Mouse (Mus musculus): Measurements from ENCODE around the gene Cnksr3. TPM values are rescaled to one million over a fixed set of nuclear protein-coding genes. Genes with fewer than 3 reads are reported as not detected.

Gene Cnksr3
- polyA plus RNA-seq, 1 experiment from 2014 or later = 12.7 TPM

DNA sequence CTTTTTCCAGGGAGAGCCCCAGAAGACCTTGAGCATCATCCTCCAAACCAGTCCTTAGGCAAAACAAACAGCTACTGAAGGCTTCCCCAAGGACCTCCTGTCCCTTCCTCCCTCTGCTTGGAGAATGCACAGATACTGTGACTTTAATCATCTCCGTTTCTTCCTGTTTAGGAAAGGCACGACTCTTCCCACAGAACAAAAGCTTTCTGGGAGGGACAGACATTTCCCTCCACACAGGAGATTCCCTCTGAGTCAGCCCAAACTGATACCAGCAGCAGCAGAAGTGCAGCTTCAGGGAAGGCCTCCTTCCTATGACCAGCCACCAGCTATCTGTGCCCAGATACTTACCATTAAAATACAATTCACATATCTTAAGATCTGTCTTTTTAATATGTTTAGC is 37.6 kb downstream of the Cnksr3 start:
- Histone ChIP-seq H3K9ac (no peak overlapping the region), H3K4me1 (0 out of 2 replicates have a peak, but pooled peaks cover 5% of the 10 kb centered on the region), H3K27me3 (no peaks in the 10 kb centered on the region), H3K4me2 (replicated peaks) (no peak overlapping the region), H3K36me3 (no peaks in the 10 kb centered on the region), H3K27ac (no peak overlapping the region), H3K4me3 (no peak overlapping the region), H3K9me3 (no peaks in the 10 kb centered on the region)
- no peak for ATAC-seq (ENCODE audit: insufficient number of reproducible peaks, insufficient read depth, low FRiP score, low TSS enrichment)
- 28% methylated on average over 2 of the region's 2 CpGs for WGBS

DNA sequence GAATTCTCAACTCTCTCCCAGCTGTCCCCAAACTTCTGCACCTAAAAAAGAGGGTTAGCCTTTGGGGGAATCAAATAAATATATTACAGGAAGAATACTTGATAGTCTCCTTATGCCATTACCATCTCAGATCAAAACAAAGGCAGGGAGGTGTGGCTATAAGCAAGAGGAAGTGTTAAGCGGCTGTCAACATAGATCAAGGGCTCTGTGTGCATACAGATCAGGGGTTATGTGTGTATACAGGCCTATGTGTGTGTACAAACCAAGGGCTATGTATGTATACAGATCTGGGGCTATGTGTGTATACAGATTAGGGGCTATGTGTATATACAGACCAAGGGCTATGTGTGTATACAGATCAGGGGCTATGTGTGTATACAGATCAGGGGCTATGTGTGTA is 38.9 kb downstream of the Cnksr3 start:
- Histone ChIP-seq H3K4me2 (replicated peaks) (no peak overlapping the region), H3K4me3 (no peak overlapping the region), H3K9ac (no peak overlapping the region), H3K4me1 (no peaks in the 10 kb centered on the region), H3K27me3 (no peaks in the 10 kb centered on the region), H3K9me3 (no peaks in the 10 kb centered on the region), H3K27ac (no peak overlapping the region), H3K36me3 (no peaks in the 10 kb centered on the region)
- WGBS = 90% methylated on average over 1 of the region's 1 CpGs
- no peak for ATAC-seq (ENCODE audit: insufficient number of reproducible peaks, insufficient read depth, low FRiP score, low TSS enrichment)

DNA sequence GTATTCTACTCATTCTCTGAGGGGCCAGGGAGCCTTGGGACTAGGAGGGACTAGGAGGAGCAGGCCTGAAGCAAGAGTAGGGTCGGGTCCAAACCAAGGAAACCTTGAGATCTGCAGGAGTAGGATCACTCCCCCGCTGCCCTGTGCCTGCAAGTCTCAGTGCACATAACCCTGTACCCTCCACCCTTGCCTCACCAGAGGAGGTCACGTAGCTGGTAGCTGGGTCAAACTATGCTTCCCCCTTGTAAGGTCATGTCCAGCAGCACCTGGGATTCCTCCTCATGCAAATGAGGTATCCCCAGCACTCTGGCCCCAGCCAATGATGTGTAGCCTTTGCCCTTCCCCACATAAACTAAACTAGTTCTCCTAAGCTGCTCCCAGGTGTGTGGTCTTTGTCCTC is 41.6 kb downstream of the Cnksr3 start:
- no peak overlapping the region for H3K9ac ChIP-seq
- 96% methylated on average over 3 of the region's 3 CpGs for WGBS
- ATAC-seq (ENCODE audit: insufficient number of reproducible peaks, insufficient read depth, low FRiP score, low TSS enrichment) = no peak

DNA sequence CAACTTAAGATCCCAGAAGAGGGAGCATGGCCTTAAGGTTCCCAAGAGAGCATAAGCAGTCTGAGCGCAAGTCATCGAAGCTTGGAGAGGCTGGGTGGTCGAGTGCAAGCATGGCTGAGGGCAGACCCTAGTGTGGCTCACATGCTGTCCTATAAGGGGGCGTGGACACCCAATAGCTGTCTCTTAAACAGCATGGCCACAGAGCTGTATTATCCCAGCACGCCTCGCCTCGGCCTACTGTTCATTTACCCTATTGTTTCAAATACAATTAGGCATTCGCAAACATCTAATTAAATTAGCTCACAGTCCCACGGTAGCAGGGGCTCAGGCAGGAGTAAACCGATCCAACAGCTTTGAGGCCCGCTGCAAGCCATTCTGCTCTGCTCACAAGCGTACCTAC is 49.0 kb downstream of the Cnksr3 start:
- no peaks in the 10 kb centered on the region for H3K27me3 ChIP-seq
- ATAC-seq (ENCODE audit: insufficient number of reproducible peaks, insufficient read depth, low FRiP score, low TSS enrichment) = no peak
- H3K4me3 ChIP-seq = no peak overlapping the region
- H3K27ac ChIP-seq = no peak overlapping the region
- WGBS = 56% methylated on average over 12 of the region's 12 CpGs
- H3K9me3 ChIP-seq = no peaks in the 10 kb centered on the region
- peaks cover 37% of the 10 kb centered on the region for H3K4me1 ChIP-seq
- no peak overlapping the region for H3K9ac ChIP-seq
- H3K4me2 ChIP-seq (replicated peaks) = no peak overlapping the region
- H3K36me3 ChIP-seq = no peaks in the 10 kb centered on the region

More for the DNA sequence above, 41.6 kb downstream of the Cnksr3 start:
- no peaks in the 10 kb centered on the region for H3K36me3 ChIP-seq
- H3K27me3 ChIP-seq = no peaks in the 10 kb centered on the region
- H3K27ac ChIP-seq = no peak overlapping the region
- H3K4me2 ChIP-seq (replicated peaks) = no peak overlapping the region
- 0 out of 2 replicates have a peak, but pooled peaks cover 3% of the 10 kb centered on the region for H3K4me1 ChIP-seq
- no peak overlapping the region for H3K4me3 ChIP-seq
- H3K9me3 ChIP-seq = no peaks in the 10 kb centered on the region

DNA sequence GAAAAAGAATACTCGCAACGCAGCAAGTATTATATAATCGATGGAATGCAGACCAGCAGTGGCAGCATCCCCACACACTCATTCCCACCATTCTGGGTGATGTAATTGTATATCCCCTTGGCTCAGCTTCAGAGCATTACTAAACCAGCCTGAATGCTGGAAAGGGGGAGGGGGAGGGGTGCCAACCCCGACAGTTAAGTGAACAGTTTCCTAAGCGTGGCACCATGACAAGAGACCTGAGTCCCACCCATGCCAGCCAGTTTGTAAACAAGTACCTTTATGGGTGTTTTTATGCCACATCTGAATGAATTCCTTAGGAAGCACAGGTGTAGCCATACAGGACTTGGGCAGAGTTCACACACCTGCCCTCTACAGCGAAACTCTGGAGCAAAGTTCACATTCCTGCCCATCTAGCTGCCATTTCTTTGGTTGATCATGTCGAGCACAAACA is 53.0 kb downstream of the Cnksr3 start:
- 32% methylated on average over 7 of the region's 7 CpGs for WGBS

DNA sequence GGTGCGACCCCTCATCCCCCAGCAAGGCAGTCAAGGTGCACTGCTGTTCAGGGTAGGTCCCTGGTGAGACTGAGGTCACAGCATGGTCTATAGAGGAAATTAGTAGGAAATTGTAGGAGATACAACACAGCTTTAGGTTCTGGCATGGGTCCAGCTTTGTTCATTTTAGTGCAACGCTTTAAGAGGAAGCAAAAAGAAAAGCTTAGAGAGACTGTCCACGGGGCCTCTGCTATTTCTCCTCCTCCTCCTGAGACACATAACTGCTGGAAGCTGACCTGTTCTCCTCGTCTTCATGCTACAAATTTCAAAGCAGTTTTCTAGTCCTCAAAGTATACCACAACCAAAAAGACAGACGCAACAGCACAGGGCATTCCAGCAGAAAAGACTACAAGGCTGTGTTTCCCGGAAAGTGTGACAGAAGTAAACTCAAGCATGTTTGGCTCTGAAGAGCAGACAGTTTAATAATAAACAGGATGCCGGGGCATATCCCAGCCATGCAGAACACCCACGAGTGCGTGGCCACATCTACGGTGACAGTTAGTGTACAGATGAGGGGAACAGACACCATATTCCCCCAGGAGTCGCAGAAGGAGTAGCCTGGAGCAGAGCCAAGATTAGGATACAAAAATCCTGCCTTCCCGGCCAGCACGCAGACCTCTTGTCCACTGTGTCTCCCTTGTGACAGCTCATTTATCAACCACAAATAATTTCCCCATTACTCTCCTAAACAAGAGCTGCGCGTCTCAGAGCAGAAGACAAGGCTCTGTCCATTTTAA is 53.6 kb downstream of the Cnksr3 start:
- H3K27me3 ChIP-seq = no peaks in the 10 kb centered on the region
- peak overlapping the region; percentile 34 for H3K4me2 ChIP-seq (replicated peaks)
- 26% methylated on average over 15 of the region's 15 CpGs for WGBS
- H3K4me3 ChIP-seq = no peak overlapping the region
- H3K36me3 ChIP-seq = 0 out of 2 replicates have a peak, but pooled peaks cover 6% of the 10 kb centered on the region
- ATAC-seq (ENCODE audit: insufficient number of reproducible peaks, insufficient read depth, low FRiP score, low TSS enrichment) = peak; percentile 37; the same call in 1 of the 2 replicates
- peak overlapping the region; percentile 86 for H3K27ac ChIP-seq
- no peaks in the 10 kb centered on the region for H3K9me3 ChIP-seq
- peaks cover 35% of the 10 kb centered on the region for H3K4me1 ChIP-seq
- H3K9ac ChIP-seq = no peak overlapping the region

More for the DNA sequence above, 53.0 kb downstream of the Cnksr3 start:
- H3K9me3 ChIP-seq = no peaks in the 10 kb centered on the region
- H3K4me2 ChIP-seq (replicated peaks) = peak overlapping the region; percentile 34
- no peaks in the 10 kb centered on the region for H3K27me3 ChIP-seq
- H3K27ac ChIP-seq = peak overlapping the region; percentile 86
- peaks cover 35% of the 10 kb centered on the region for H3K4me1 ChIP-seq
- H3K9ac ChIP-seq = no peak overlapping the region
- H3K36me3 ChIP-seq = 0 out of 2 replicates have a peak, but pooled peaks cover 1% of the 10 kb centered on the region
- ATAC-seq (ENCODE audit: insufficient number of reproducible peaks, insufficient read depth, low FRiP score, low TSS enrichment) = peak; percentile 69
- no peak overlapping the region for H3K4me3 ChIP-seq

DNA sequence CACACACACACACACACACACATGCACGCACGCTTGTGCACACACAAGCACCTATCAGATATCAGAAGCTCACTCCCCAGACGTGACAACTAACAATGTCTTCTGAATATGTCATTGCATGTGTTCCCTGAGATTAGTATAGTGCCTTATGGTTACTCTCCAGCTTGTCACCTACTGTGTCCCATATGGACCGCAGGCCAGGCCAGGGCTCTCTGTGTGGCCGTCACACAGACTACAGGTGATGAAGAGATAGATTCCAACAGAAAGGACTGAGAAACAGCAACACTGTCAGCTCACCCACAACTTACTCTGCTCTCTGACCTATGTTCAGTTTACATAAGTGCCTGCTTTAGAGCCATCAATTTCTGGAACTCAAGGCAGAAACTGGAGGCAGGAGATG is 57.2 kb downstream of the Cnksr3 start:
- Histone ChIP-seq H3K27ac (no peak overlapping the region), H3K36me3 (0 out of 2 replicates have a peak, but pooled peaks cover 6% of the 10 kb centered on the region), H3K4me2 (replicated peaks) (no peak overlapping the region), H3K4me3 (no peak overlapping the region), H3K4me1 (peaks cover 20% of the 10 kb centered on the region), H3K27me3 (no peaks in the 10 kb centered on the region), H3K9ac (no peak overlapping the region), H3K9me3 (no peaks in the 10 kb centered on the region)
- ATAC-seq (ENCODE audit: insufficient number of reproducible peaks, insufficient read depth, low FRiP score, low TSS enrichment) = no peak
- WGBS = 94% methylated on average over 5 of the region's 5 CpGs

DNA sequence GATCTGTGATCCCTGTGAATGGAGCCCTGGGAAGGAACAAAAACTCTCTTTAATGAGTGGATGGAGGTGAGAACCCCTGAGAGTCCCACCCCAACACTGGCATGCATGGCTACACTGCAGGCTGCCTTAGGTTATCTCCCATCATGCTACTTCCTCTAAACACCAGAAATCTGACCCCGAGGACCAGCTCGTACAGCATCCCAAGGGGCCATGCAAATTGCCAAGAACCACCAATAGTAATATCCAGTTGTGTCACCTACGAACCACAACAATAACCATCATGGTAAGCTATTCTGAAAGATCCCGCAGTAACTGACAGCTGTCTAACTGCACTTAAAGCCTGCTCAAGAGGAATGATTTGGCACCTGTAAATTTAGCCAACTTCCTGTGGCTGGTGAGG is 59.1 kb downstream of the Cnksr3 start:
- no peak for ATAC-seq (ENCODE audit: insufficient number of reproducible peaks, insufficient read depth, low FRiP score, low TSS enrichment)
- H3K9ac ChIP-seq = no peak overlapping the region
- H3K9me3 ChIP-seq = no peaks in the 10 kb centered on the region
- H3K27ac ChIP-seq = no peak overlapping the region
- no peaks in the 10 kb centered on the region for H3K27me3 ChIP-seq
- H3K36me3 ChIP-seq = 0 out of 2 replicates have a peak, but pooled peaks cover 6% of the 10 kb centered on the region
- no peak overlapping the region for H3K4me3 ChIP-seq
- H3K4me2 ChIP-seq (replicated peaks) = no peak overlapping the region
- peaks cover under 1% of the 10 kb centered on the region for H3K4me1 ChIP-seq
- 76% methylated on average over 4 of the region's 4 CpGs for WGBS

DNA sequence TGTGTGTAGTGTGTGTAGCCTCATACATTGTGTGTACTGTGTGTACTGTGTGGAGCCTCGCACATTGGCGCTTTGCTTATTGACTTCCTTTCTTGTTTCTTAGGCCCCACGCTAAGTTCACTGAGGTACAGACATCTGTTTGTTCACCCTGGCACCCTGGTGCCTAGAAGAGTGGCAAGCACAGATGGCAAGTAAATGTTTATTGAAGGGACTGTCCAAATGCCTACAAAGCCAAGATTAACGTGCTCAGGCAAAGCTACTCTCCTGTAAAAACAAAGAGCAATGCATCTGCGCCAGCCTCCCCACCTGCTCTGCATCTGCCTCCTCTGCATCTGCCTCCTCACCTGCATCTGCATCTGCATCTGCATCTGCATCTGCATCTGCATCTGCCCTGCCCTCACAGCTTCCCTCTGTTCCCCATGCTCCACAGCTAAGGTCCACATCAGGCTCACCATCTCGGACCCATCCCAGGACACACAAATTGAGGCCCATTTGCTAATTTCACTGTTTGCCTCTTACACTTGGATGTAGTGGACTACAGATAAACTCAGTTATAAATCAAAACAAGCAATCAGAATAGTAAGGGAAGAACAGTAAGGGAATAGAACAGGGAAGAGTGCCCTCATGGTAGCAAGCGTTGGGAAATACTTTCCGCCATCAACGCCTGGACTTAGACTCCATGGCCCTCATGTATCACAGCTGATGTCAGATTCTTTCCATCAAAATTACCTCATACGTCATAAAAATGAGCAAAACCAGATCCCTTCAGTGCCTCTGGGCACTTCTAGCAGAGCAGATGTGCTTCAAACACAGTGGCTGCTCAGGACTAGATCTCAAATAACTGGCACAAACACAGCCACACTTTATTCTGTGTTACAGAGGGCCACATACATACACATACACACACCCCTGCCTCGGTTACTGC is 62.1 kb downstream of the Cnksr3 start:
- no peak overlapping the region for H3K27ac ChIP-seq
- 80% methylated on average over 11 of the region's 11 CpGs for WGBS
- no peak overlapping the region for H3K4me3 ChIP-seq
- H3K4me1 ChIP-seq = no peaks in the 10 kb centered on the region
- H3K9ac ChIP-seq = no peak overlapping the region
- ATAC-seq (ENCODE audit: insufficient number of reproducible peaks, insufficient read depth, low FRiP score, low TSS enrichment) = no peak
- no peaks in the 10 kb centered on the region for H3K9me3 ChIP-seq
- H3K4me2 ChIP-seq (replicated peaks) = no peak overlapping the region
- H3K36me3 ChIP-seq = 0 out of 2 replicates have a peak, but pooled peaks cover 6% of the 10 kb centered on the region
- no peaks in the 10 kb centered on the region for H3K27me3 ChIP-seq

DNA sequence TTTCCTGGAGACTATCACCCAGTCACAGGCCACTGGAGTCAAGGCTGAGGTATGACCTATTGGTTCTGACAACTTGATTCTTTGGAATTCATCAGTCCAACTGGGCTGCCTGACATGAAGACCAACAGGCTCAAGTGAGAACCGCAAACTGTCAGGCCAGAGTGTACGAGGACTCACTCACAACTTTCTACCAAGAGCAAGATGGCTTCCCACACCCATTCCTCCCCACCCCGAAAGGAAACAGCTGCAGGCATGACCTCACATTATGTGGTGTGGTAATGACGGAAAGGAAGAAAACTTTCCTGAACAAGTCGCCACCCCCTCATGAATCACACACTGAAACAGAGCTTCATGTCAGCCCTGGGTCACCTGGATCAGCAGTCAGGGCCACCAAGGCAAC is 66.4 kb downstream of the Cnksr3 start:
- no peak overlapping the region for H3K27ac ChIP-seq
- 79% methylated on average over 5 of the region's 5 CpGs for WGBS
- no peaks in the 10 kb centered on the region for H3K27me3 ChIP-seq
- ATAC-seq (ENCODE audit: insufficient number of reproducible peaks, insufficient read depth, low FRiP score, low TSS enrichment) = no peak
- peaks cover 7% of the 10 kb centered on the region; the same call in 1 of the 2 replicates for H3K36me3 ChIP-seq
- H3K4me2 ChIP-seq (replicated peaks) = no peak overlapping the region
- H3K4me1 ChIP-seq = no peaks in the 10 kb centered on the region
- H3K9ac ChIP-seq = no peak overlapping the region
- H3K4me3 ChIP-seq = no peak overlapping the region
- H3K9me3 ChIP-seq = no peaks in the 10 kb centered on the region

DNA sequence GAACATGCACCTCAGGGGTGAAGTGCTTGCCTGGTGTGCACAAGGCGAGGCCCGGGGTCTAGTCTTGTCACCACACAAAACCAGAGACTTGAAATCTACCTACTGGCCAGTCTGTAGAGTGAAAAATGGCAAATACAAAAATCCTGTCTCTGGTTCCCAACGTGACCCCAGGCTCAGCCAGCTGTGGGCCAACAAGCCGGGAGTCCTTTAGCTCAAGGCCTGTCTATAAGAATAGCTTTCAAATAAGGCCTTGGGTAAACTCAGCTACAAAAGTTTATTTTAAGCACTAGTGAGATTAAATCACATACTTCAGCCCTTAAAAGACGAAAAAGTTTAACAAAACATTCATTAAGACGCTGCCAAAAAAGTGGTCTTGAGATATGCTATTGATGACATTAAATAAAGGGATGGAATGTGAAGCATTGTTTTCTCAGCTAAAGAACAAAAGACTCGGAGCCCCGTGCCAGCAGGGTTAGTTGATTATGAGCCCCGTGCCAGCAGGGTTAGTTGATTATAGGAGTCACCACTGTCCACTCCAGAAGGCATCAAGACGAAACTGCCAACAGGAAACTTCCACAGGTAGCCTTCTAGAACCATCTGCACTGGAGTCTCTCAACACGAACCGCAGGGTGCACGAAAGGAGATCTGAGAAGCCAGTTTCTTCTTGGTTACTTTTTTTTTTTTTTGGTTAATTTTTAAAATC is 67.8 kb downstream of the Cnksr3 start:
- Histone ChIP-seq H3K36me3 (peaks cover 7% of the 10 kb centered on the region; the same call in 1 of the 2 replicates), H3K27me3 (no peaks in the 10 kb centered on the region), H3K4me3 (no peak overlapping the region), H3K4me1 (no peaks in the 10 kb centered on the region), H3K9ac (no peak overlapping the region), H3K9me3 (no peaks in the 10 kb centered on the region), H3K4me2 (replicated peaks) (no peak overlapping the region), H3K27ac (no peak overlapping the region)
- WGBS = 77% methylated on average over 13 of the region's 13 CpGs
- no peak for ATAC-seq (ENCODE audit: insufficient number of reproducible peaks, insufficient read depth, low FRiP score, low TSS enrichment)

Data from embryonic facial prominence, embryonic 12.5 days (tissue).